Mouse (Mus musculus): ENCODE measurements around the gene Cdip1.

- TF ChIP-seq POLR2A (IDR thresholded peaks at IDR 0.05; ENCODE audit: insufficient read depth, low read depth, low read length) (no peak), EP300 (IDR thresholded peaks at IDR 0.05; ENCODE audit: insufficient read depth, low read depth, low read length) (no peak), CTCF (IDR thresholded peaks at IDR 0.05) (no peak)
Measured at GRCm38 (mm10) chr16:4835191-4835590, 45.1 kb upstream of the Cdip1 start, which contains the start of gene 4930562C15Rik.
